Mouse (Mus musculus) G1E (cell line): ENCODE measurements at regions not wholly inside any gene's neighbourhood (a gene's known extent, or its start where the extent isn't known, plus 50 kb on each side); places are given as distances from the start of the nearest gene placed in this dataset.

ENCODE experiments used
- CTCF ChIP-seq: IDR thresholded peaks from 2 replicates; pipeline ENCODE4 v1.5.1; 2012; ENCODE audit warnings: low read depth, low read length, inconsistent platforms, mixed read lengths
- GATA1 ChIP-seq: IDR thresholded peaks from 2 replicates; pipeline ENCODE4 v1.6.1; 2012; ENCODE audit warnings: borderline replicate concordance, low read length, inconsistent platforms, mixed read lengths
- POLR2AphosphoS5 ChIP-seq: IDR thresholded peaks from 2 replicates; pipeline ENCODE4 v1.6.1; 2012; ENCODE audit warnings: low read depth, low read length, inconsistent platforms; ENCODE audit not compliant: insufficient replicate concordance
- TAL1 ChIP-seq: conservative IDR thresholded peaks from 2 replicates; pipeline ENCODE4 v1.6.1; 2012; ENCODE audit warnings: low read depth, low read length, inconsistent platforms, mixed read lengths

DNA sequence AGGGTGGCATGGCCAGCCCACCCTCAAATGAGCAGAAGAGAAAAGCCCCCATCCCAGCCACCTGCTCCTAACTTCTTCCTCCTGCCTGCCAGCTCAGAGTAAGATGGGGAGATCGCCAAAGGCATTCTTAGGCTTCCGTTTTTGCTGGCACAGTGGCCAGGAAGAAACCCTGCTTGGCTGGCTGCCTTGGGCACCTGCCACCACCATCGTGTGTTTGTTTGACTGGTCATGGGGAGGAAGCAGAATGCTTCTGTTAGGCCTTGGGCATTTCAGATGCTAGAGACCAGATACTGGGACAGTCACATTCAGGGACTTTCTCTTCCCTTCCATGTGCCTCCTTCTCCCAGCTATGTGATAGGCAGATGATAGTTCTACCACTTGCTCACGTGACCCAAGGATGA is 1283.7 kb upstream of the A1bg start:
- TF ChIP-seq CTCF (no peak), POLR2AphosphoS5 (no peak), TAL1 (no peak), GATA1 (no peak)
